Mouse (Mus musculus) midbrain, embryonic 16.5 days (tissue): ENCODE data around the gene Cdkl3. TPM values are rescaled to one million over a fixed set of nuclear protein-coding genes. Genes with fewer than 3 reads are reported as not detected.
"Not testable (repeated sequence)": the region's sequence is repeated elsewhere in the genome, so short reads cannot be mapped to it uniquely, and the experiment has no call there.

Source experiments
- ATAC-seq: fragments of 200-750 bp; cut with Nextera tagmentation; 2 replicates; pipeline ENCODE4 v1.8.0; 2017; ENCODE audit warnings: moderate TSS enrichment
- H3K27ac ChIP-seq: fragments of 300-500 bp; sonication (generic); 2 replicates; pipeline ENCODE4 v1.5.1; 2014; ENCODE audit warnings: mild to moderate bottlenecking, low read length, mixed read lengths
- H3K27me3 ChIP-seq: fragments of 300-500 bp; sonication (generic); 2 replicates; pipeline ENCODE4 v1.6.1; 2014; ENCODE audit warnings: low read depth, low read length, mixed read lengths; ENCODE audit not compliant: control insufficient read depth, insufficient read depth
- H3K36me3 ChIP-seq: fragments of 300-500 bp; sonication (generic); 2 replicates; pipeline ENCODE4 v1.6.1; 2014; ENCODE audit warnings: mild to moderate bottlenecking, low read length, moderate library complexity, mixed read lengths; ENCODE audit not compliant: control insufficient read depth, insufficient read depth
- H3K4me1 ChIP-seq: fragments of 300-500 bp; sonication (generic); 2 replicates; pipeline ENCODE4 v1.6.1; 2014; ENCODE audit warnings: mild to moderate bottlenecking, low read length, mixed read lengths; ENCODE audit not compliant: control insufficient read depth, insufficient read depth
- H3K4me2 ChIP-seq: fragments of 300-500 bp; sonication (generic); 2 replicates; pipeline ENCODE4 v1.6.1; 2014; ENCODE audit warnings: mild to moderate bottlenecking, low read length, mixed read lengths
- H3K4me3 ChIP-seq: fragments of 300-500 bp; sonication (generic); 2 replicates; pipeline ENCODE4 v1.5.1; 2014; ENCODE audit warnings: low read depth, mild to moderate bottlenecking, low read length, moderate library complexity, mixed read lengths
- H3K9ac ChIP-seq: fragments of 300-500 bp; sonication (generic); 2 replicates; pipeline ENCODE4 v1.6.1; 2014; ENCODE audit warnings: low read depth, low read length, mixed read lengths
- H3K9me3 ChIP-seq: fragments of 300-500 bp; sonication (generic); replicated peaks from 2 replicates; pipeline ENCODE4 v1.6.1; 2014; ENCODE audit warnings: mild to moderate bottlenecking, low read length, mixed read lengths; ENCODE audit not compliant: control insufficient read depth, poor library complexity, severe bottlenecking
- WGBS: fragments of 180-500 bp; shearing (Covaris S2); extraction: QIAGEN DNeasy Blood & Tissue Kit; methylation state at CpG from one replicate; pipeline ENCODE4 v1.1.7; 2014; 5-methylcytosine and 5-hydroxymethylcytosine counted together
- polyA plus RNA-seq: library from polyadenylated mRNA; unstranded; fragments of >200 nt; fragmentation: Nextera tagmentation; extraction: Ambion mirVana; gene quantifications from 2 replicates; pipeline ENCODE4 v1.2.1, GENCODE M21; 2015

Cdkl3 gene
- polyA plus RNA-seq, 1 experiment from 2014 or later = 34.4 TPM

DNA sequence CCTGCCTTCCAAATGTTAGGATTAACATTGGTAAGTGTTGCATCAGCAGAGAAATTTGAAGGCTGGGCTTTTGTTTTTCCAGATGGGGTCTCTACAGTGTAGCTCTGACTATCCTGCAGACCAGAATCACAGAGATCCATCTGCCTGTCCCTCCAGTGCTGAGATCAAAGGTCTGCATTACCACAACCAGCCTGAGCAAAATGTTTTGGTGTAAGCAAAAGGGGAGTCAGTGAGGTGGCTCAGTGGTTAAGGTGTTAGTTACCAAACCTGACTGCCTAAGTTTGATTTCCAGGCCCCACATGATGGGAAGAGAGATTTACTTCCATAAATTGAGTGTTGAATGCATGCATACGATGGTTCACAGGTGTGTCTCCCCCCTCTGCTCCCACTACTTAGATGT, 105.4 kb downstream of the Cdkl3 start:
- Histone ChIP-seq H3K4me2 (no peak overlapping the region), H3K27me3 (no peaks in the 10 kb centered on the region), H3K36me3 (no peaks in the 10 kb centered on the region), H3K9me3 (no peaks in the 10 kb centered on the region), H3K4me1 (peaks cover 13% of the 10 kb centered on the region), H3K9ac (no peak overlapping the region), H3K4me3 (no peak overlapping the region), H3K27ac (no peak overlapping the region)
- 88% methylated on average over 1 of the region's 1 CpGs for WGBS
- no peak for ATAC-seq

GRCm38 (mm10) chr11:52115479-52115878, 111.5 kb downstream of the Cdkl3 start:
- no peak for ATAC-seq
- no peak overlapping the region for H3K4me3 ChIP-seq
- H3K36me3 ChIP-seq = peaks cover 26% of the 10 kb centered on the region
- H3K4me1 ChIP-seq = no peaks in the 10 kb centered on the region
- 95% methylated on average over 3 of the region's 3 CpGs for WGBS
- H3K4me2 ChIP-seq = no peak overlapping the region
- no peak overlapping the region for H3K9ac ChIP-seq
- no peak overlapping the region for H3K27ac ChIP-seq
- no peaks in the 10 kb centered on the region for H3K9me3 ChIP-seq
- no peaks in the 10 kb centered on the region for H3K27me3 ChIP-seq

GRCm38 (mm10) chr11:52116117-52116516, 112.1 kb downstream of the Cdkl3 start:
- not testable (repeated sequence) for ATAC-seq, H3K27me3 ChIP-seq, H3K4me2 ChIP-seq, H3K4me3 ChIP-seq, H3K27ac ChIP-seq, H3K9ac ChIP-seq, H3K4me1 ChIP-seq, H3K9me3 ChIP-seq
- peaks cover 30% of the 10 kb centered on the region for H3K36me3 ChIP-seq
- WGBS = 92% methylated on average over 6 of the region's 6 CpGs

- no peak overlapping the region for H3K4me2 ChIP-seq
- 98% methylated on average over 7 of the region's 7 CpGs for WGBS
- H3K36me3 ChIP-seq = peaks cover 38% of the 10 kb centered on the region
- no peak overlapping the region for H3K9ac ChIP-seq
- H3K4me3 ChIP-seq = no peak overlapping the region
- no peak for ATAC-seq
- no peaks in the 10 kb centered on the region for H3K4me1 ChIP-seq
- H3K27ac ChIP-seq = no peak overlapping the region
- H3K9me3 ChIP-seq = no peaks in the 10 kb centered on the region
- no peaks in the 10 kb centered on the region for H3K27me3 ChIP-seq
Observed at GRCm38 (mm10) chr11:52117156-52117555, 113.1 kb downstream of the Cdkl3 start.

GRCm38 (mm10) chr11:52120415-52120814, 116.4 kb downstream of the Cdkl3 start:
- H3K4me2 ChIP-seq = not testable (repeated sequence)

GRCm38 (mm10) chr11:52122045-52122444, 118.0 kb downstream of the Cdkl3 start:
- no peak overlapping the region for H3K4me3 ChIP-seq
- ATAC-seq = no peak
- H3K4me2 ChIP-seq = no peak overlapping the region
- H3K9ac ChIP-seq = no peak overlapping the region
- no peak overlapping the region for H3K27ac ChIP-seq
- WGBS = 95% methylated on average over 6 of the region's 6 CpGs
- no peaks in the 10 kb centered on the region for H3K27me3 ChIP-seq
- H3K4me1 ChIP-seq = no peaks in the 10 kb centered on the region
- peaks cover 57% of the 10 kb centered on the region for H3K36me3 ChIP-seq
- no peaks in the 10 kb centered on the region for H3K9me3 ChIP-seq

More at GRCm38 (mm10) chr11:52120415-52120814, 116.4 kb downstream of the Cdkl3 start:
- H3K4me1 ChIP-seq, H3K4me3 ChIP-seq, H3K9me3 ChIP-seq, H3K27me3 ChIP-seq, H3K9ac ChIP-seq, ATAC-seq, H3K27ac ChIP-seq: not testable (repeated sequence)
- peaks cover 57% of the 10 kb centered on the region for H3K36me3 ChIP-seq

GRCm38 (mm10) chr11:52124468-52124867, 120.4 kb downstream of the Cdkl3 start:
- ATAC-seq = no peak
- Histone ChIP-seq H3K36me3 (peaks cover 40% of the 10 kb centered on the region), H3K9me3 (no peaks in the 10 kb centered on the region), H3K4me2 (no peak overlapping the region), H3K9ac (no peak overlapping the region), H3K27ac (no peak overlapping the region), H3K4me1 (no peaks in the 10 kb centered on the region; the same call in 1 of the 2 replicates), H3K4me3 (no peak overlapping the region), H3K27me3 (no peaks in the 10 kb centered on the region)
- WGBS = 96% methylated on average over 4 of the region's 4 CpGs

DNA sequence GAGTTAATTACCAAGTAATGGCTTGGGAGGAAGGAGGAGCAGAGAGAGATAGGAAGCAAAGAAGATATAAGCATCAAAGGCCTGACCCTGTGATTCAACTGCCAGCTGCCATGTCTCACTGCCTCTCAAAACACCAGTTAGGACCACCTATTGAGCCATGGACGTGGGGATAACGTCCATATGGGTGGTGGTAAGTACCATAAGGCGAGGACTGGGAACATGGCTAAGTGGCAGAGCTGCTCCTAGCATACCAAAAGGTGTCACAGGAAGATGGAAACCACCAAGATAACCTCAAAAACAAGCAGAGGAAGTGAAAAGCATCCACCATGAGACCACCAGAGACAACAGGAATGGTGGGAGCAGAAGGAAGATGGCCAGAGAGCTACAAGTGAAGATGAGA, 123.1 kb downstream of the Cdkl3 start:
- Histone ChIP-seq H3K9me3 (no peaks in the 10 kb centered on the region), H3K4me3 (no peak overlapping the region), H3K4me2 (no peak overlapping the region), H3K4me1 (no peaks in the 10 kb centered on the region; the same call in 1 of the 2 replicates), H3K9ac (no peak overlapping the region), H3K27me3 (no peaks in the 10 kb centered on the region), H3K36me3 (peaks cover 19% of the 10 kb centered on the region), H3K27ac (no peak overlapping the region)
- WGBS = 65% methylated on average over 3 of the region's 3 CpGs
- no peak for ATAC-seq

GRCm38 (mm10) chr11:52127760-52128159, 123.7 kb downstream of the Cdkl3 start:
- peaks cover 13% of the 10 kb centered on the region; the same call in 1 of the 2 replicates for H3K36me3 ChIP-seq
- H3K9ac ChIP-seq = no peak overlapping the region
- no peaks in the 10 kb centered on the region for H3K9me3 ChIP-seq
- no peak overlapping the region for H3K4me3 ChIP-seq
- no peak for ATAC-seq
- H3K4me1 ChIP-seq = no peaks in the 10 kb centered on the region; the same call in 1 of the 2 replicates
- no peaks in the 10 kb centered on the region for H3K27me3 ChIP-seq
- no peak overlapping the region for H3K4me2 ChIP-seq
- H3K27ac ChIP-seq = no peak overlapping the region
- 85% methylated on average over 5 of the region's 5 CpGs for WGBS
